Mouse (Mus musculus): ENCODE measurements around the gene S100a3. TPM values are rescaled to one million over a fixed set of nuclear protein-coding genes. Genes with fewer than 3 reads are reported as not detected.

Gene S100a3
- total and polyA plus RNA-seq, 3 experiments: 0.03 to 0.04 TPM; not detected in 1

- no peaks in the 10 kb centered on the region for H3K79me2 ChIP-seq (ENCODE audit: control insufficient read depth, insufficient read depth, low read length, poor library complexity)
- H3K4me1 ChIP-seq (ENCODE audit: control insufficient read depth in 1 of 2, insufficient read depth in 2 of 2, low read length in 2 of 2): peaks cover 0 to 28% of the 10 kb centered on the region in 2 experiments; a peak in 2 of 4 replicates
- H3K27me3 ChIP-seq (ENCODE audit: control insufficient read depth in 1 of 2, insufficient read depth in 2 of 2, low read length in 2 of 2): no peaks in the 10 kb centered on the region
- no peak within 1 kb of the TSS for H3K4me3 ChIP-seq (ENCODE audit: control insufficient read depth in 1 of 2, insufficient read depth in 1 of 2, low read depth in 2 of 2, low read length in 2 of 2)
- no peak within 1 kb of the TSS for H3K27ac ChIP-seq (ENCODE audit: control insufficient read depth, low read depth, low read length)
- no peak for DNase-seq (ENCODE audit: low read depth, low spot score)
- TF ChIP-seq POLR2AphosphoS2 (IDR thresholded peaks at IDR 0.05; ENCODE audit: low read length) (no peak), NELFE (IDR thresholded peaks at IDR 0.05; ENCODE audit: low read depth, low read length) (no peak), MAX (IDR thresholded peaks at IDR 0.05; ENCODE audit: low read length) (no peak), BHLHE40 (IDR thresholded peaks at IDR 0.05; ENCODE audit: borderline replicate concordance, low read depth, low read length) (no peak), CHD1 (IDR thresholded peaks at IDR 0.05; ENCODE audit: low read depth, low read length) (no peak), USF1 (IDR thresholded peaks at IDR 0.05; ENCODE audit: low read depth, low read length) (no peak), SIN3A (IDR thresholded peaks at IDR 0.05; ENCODE audit: low read length) (no peak), SMC3 (IDR thresholded peaks at IDR 0.05; ENCODE audit: low read depth, low read length) (no peak), JUND (IDR thresholded peaks at IDR 0.05; ENCODE audit: low read depth, low read length) (no peak), TCF12 (IDR thresholded peaks at IDR 0.05; ENCODE audit: low read depth, low read length) (no peak)
- no peaks in the 10 kb centered on the region; the same call in 1 of the 2 replicates for H3K9me3 ChIP-seq (replicated peaks; ENCODE audit: insufficient read depth, low read length)
- no peak within 1 kb of the TSS for H3K9ac ChIP-seq (ENCODE audit: control insufficient read depth, low read depth, low read length, poor library complexity, severe bottlenecking)
- peaks cover 0 to 9% of the 10 kb centered on the region in 2 experiments; a peak in 2 of 4 replicates for H3K36me3 ChIP-seq (ENCODE audit: control insufficient read depth in 1 of 2, insufficient read depth in 2 of 2, low read length in 2 of 2)
These were observed 29.6 kb downstream of the S100a3 start, which contains the start of gene S100a2 for GRCm38 (mm10) chr3:90589947-90590346. Gene S100a2, plus strand, starts transcription at chr3:90590247.

DNA sequence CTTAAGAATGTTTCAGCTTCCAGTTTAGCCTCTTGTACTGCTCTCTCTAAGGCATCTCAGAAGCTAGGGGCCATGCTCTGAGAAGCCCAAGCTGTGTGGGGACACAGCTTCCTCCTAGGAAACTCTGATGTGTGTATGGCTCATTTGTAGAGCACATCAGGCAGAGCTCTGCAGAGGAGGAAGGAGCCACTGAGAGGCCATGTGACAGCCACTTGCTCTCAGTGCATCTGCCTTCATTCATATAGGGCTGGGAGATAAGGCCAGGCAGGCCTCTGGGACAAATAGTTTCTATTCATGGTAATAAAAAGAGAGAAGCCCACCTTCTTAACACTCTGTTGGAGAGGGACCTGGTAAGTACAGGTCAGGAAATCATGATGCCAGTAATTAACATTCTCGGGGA lies 34.1 kb downstream of the S100a3 start:
- no peak overlapping the region for H3K4me3 ChIP-seq (ENCODE audit: control insufficient read depth in 1 of 2, insufficient read depth in 1 of 2, low read depth in 2 of 2, low read length in 2 of 2)
- H3K79me2 ChIP-seq (ENCODE audit: control insufficient read depth, insufficient read depth, low read length, poor library complexity): no peaks in the 10 kb centered on the region
- TF ChIP-seq USF1 (IDR thresholded peaks at IDR 0.05; ENCODE audit: low read depth, low read length) (peak; percentile 31; the same call in 1 of the 2 replicates), RAD21 (IDR thresholded peaks at IDR 0.05; ENCODE audit: low read depth, low read length) (no peak), MYC (IDR thresholded peaks at IDR 0.05; ENCODE audit: low read depth, low read length) (no peak), ELF1 (IDR thresholded peaks at IDR 0.05; ENCODE audit: low read depth, low read length) (no peak), MAX (IDR thresholded peaks at IDR 0.05; ENCODE audit: low read length) (0 out of 2 replicates have a peak, but pooled peaks have one; percentile 32), ZKSCAN1 (IDR thresholded peaks at IDR 0.05; ENCODE audit: low read depth, low read length) (no peak), SIN3A (IDR thresholded peaks at IDR 0.05; ENCODE audit: low read length) (no peak), RCOR1 (IDR thresholded peaks at IDR 0.05; ENCODE audit: low read depth, low read length) (no peak), HCFC1 (IDR thresholded peaks at IDR 0.05; ENCODE audit: low read depth, low read length) (no peak), CHD1 (IDR thresholded peaks at IDR 0.05; ENCODE audit: low read depth, low read length) (no peak), ZMIZ1 (IDR thresholded peaks at IDR 0.05; ENCODE audit: low read depth, low read length) (no peak), JUND (IDR thresholded peaks at IDR 0.05; ENCODE audit: low read depth, low read length) (no peak)
- no peak overlapping the region for H3K9ac ChIP-seq (ENCODE audit: control insufficient read depth, low read depth, low read length, poor library complexity, severe bottlenecking)
- H3K36me3 ChIP-seq (ENCODE audit: control insufficient read depth in 1 of 2, insufficient read depth in 2 of 2, low read length in 2 of 2): no peaks in the 10 kb centered on the region
- no peaks in the 10 kb centered on the region for H3K4me1 ChIP-seq (ENCODE audit: control insufficient read depth in 1 of 2, insufficient read depth in 2 of 2, low read length in 2 of 2)
- peaks cover 0 to 1% of the 10 kb centered on the region in 2 experiments; a peak in 1 of 4 replicates for H3K27me3 ChIP-seq (ENCODE audit: control insufficient read depth in 1 of 2, insufficient read depth in 2 of 2, low read length in 2 of 2)
- no peak for DNase-seq (ENCODE audit: low read depth, low spot score)
- H3K27ac ChIP-seq (ENCODE audit: control insufficient read depth, low read depth, low read length): no peak overlapping the region
- no peaks in the 10 kb centered on the region; the same call in 1 of the 2 replicates for H3K9me3 ChIP-seq (replicated peaks; ENCODE audit: insufficient read depth, low read length)
